Comparison of ENCODE assay signal across 27 mouse cellular contexts in the genomic region with DNA sequence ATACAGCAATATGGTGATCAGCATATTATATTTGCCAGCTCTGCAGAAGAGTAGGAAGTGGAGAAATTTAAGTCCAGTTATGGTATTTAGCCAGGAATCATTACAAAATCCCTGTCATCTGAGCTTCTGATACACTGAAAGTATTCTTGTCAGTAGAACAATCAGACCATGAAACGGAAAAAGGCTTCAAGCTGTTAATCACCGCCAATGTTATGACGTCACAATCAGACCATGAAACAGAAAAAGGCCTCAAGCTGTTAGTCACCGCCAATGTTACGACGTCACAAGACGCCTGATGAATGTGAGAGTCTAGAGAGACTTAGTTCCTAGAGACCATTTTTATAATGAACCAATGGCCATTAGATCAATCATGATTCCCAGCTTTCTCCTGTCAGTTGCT. TPM values are rescaled to one million over a fixed set of nuclear protein-coding genes. Genes with fewer than 3 reads are reported as not detected.
DNase-seq lines count a peak whose midpoint lies in the region; ATAC-seq and TF ChIP-seq lines count a peak whose summit lies in the region.
"Had no signal": no experiment of that assay in that cellular context is flagged by ENCODE, and none has a peak within 500 bp of the region (broad histone marks: within the 10 kb centered on the region; RNA-seq: fewer than 3 reads in every experiment).

No protein-coding gene starts in this region.

- H3K9ac ChIP-seq in forebrain, postnatal 0 days = no peak overlapping the region
- no peak overlapping the region for H3K9ac ChIP-seq in forebrain, embryonic 16.5 days (replicated peaks; ENCODE audit: low read depth, low read length)
- H3K9ac ChIP-seq in midbrain, embryonic 14.5 days (replicated peaks; ENCODE audit: low read length) = no peak overlapping the region
- no peak overlapping the region for H3K9ac ChIP-seq in midbrain, embryonic 11.5 days (ENCODE audit: low read length)
- H3K9ac ChIP-seq: embryonic facial prominence, embryonic 13.5 days; forebrain, embryonic 15.5 days; heart, embryonic 13.5 days; hindbrain, embryonic 12.5 days; limb, embryonic 13.5 days; liver, embryonic 12.5 days; midbrain, embryonic 15.5 days; neural tube, embryonic 15.5 days had no signal

- no peaks in the 10 kb centered on the region for H3K9me3 ChIP-seq in forebrain, postnatal 0 days (ENCODE audit: low read length)
- no peaks in the 10 kb centered on the region for H3K9me3 ChIP-seq in forebrain, embryonic 16.5 days (ENCODE audit: control insufficient read depth, low read length)
- no peaks in the 10 kb centered on the region for H3K9me3 ChIP-seq in midbrain, embryonic 14.5 days (ENCODE audit: control insufficient read depth, low read length)
- no peaks in the 10 kb centered on the region for H3K9me3 ChIP-seq in midbrain, embryonic 11.5 days (ENCODE audit: control insufficient read depth, low read length)
- H3K9me3 ChIP-seq: embryonic facial prominence, embryonic 13.5 days; forebrain, embryonic 15.5 days; heart, embryonic 13.5 days; hindbrain, embryonic 12.5 days; limb, embryonic 13.5 days; liver, embryonic 12.5 days; midbrain, embryonic 15.5 days; neural tube, embryonic 15.5 days had no signal

- no peak overlapping the region for H3K4me3 ChIP-seq in forebrain, postnatal 0 days (ENCODE audit: low read depth, low read length)
- no peak overlapping the region for H3K4me3 ChIP-seq in forebrain, embryonic 16.5 days (replicated peaks; ENCODE audit: low read length)
- no peak overlapping the region for H3K4me3 ChIP-seq in midbrain, embryonic 14.5 days (replicated peaks; ENCODE audit: low read depth, low read length)
- H3K4me3 ChIP-seq in midbrain, embryonic 11.5 days (ENCODE audit: low read depth, low read length) = no peak overlapping the region
- H3K4me3 ChIP-seq: embryonic facial prominence, embryonic 13.5 days; forebrain, embryonic 15.5 days; heart, embryonic 13.5 days; hindbrain, embryonic 12.5 days; limb, embryonic 13.5 days; liver, embryonic 12.5 days; midbrain, embryonic 15.5 days; neural tube, embryonic 15.5 days had no signal

- intact Hi-C loops in gastrocnemius, postnatal 36 days (cut with DNase I) = no loop called here

- H3K4me1 ChIP-seq in forebrain, postnatal 0 days (ENCODE audit: insufficient read depth) = no peaks in the 10 kb centered on the region
- no peaks in the 10 kb centered on the region for H3K4me1 ChIP-seq in forebrain, embryonic 16.5 days (replicated peaks; ENCODE audit: control insufficient read depth, insufficient read depth, low read length)
- no peaks in the 10 kb centered on the region for H3K4me1 ChIP-seq in midbrain, embryonic 14.5 days (ENCODE audit: control insufficient read depth, insufficient read depth, low read length)
- no peaks in the 10 kb centered on the region for H3K4me1 ChIP-seq in midbrain, embryonic 11.5 days (ENCODE audit: control insufficient read depth, insufficient read depth, low read length)
- H3K4me1 ChIP-seq: embryonic facial prominence, embryonic 13.5 days; forebrain, embryonic 15.5 days; heart, embryonic 13.5 days; hindbrain, embryonic 12.5 days; limb, embryonic 13.5 days; liver, embryonic 12.5 days; midbrain, embryonic 15.5 days; neural tube, embryonic 15.5 days had no signal

- TF ChIP-seq CTCF in forebrain, postnatal 0 days (IDR thresholded peaks at IDR 0.05; ENCODE audit: low read depth) = no peak

- no peak overlapping the region for H3K4me2 ChIP-seq in forebrain, postnatal 0 days (ENCODE audit: low read depth)
- H3K4me2 ChIP-seq in forebrain, embryonic 16.5 days (ENCODE audit: low read length) = no peak overlapping the region
- no peak overlapping the region for H3K4me2 ChIP-seq in midbrain, embryonic 14.5 days (ENCODE audit: low read length)
- H3K4me2 ChIP-seq in midbrain, embryonic 11.5 days = no peak overlapping the region
- H3K4me2 ChIP-seq: embryonic facial prominence, embryonic 13.5 days; forebrain, embryonic 15.5 days; heart, embryonic 13.5 days; hindbrain, embryonic 12.5 days; limb, embryonic 13.5 days; liver, embryonic 12.5 days; midbrain, embryonic 15.5 days; neural tube, embryonic 15.5 days had no signal

- H3K27ac ChIP-seq in forebrain, postnatal 0 days (ENCODE audit: low read depth, low read length) = no peak overlapping the region
- no peak overlapping the region for H3K27ac ChIP-seq in forebrain, embryonic 16.5 days (ENCODE audit: low read length)
- H3K27ac ChIP-seq in midbrain, embryonic 14.5 days (replicated peaks; ENCODE audit: low read depth, low read length) = no peak overlapping the region
- H3K27ac ChIP-seq in midbrain, embryonic 11.5 days (ENCODE audit: low read depth, low read length) = no peak overlapping the region
- H3K27ac ChIP-seq: embryonic facial prominence, embryonic 13.5 days; forebrain, embryonic 15.5 days; heart, embryonic 13.5 days; hindbrain, embryonic 12.5 days; kidney, postnatal 0 days; limb, embryonic 13.5 days; liver, embryonic 12.5 days; midbrain, embryonic 15.5 days; neural tube, embryonic 15.5 days; stomach, postnatal 0 days had no signal

- peak; percentile 9 for DNase-seq in forebrain, postnatal 0 days
- DNase-seq in midbrain, embryonic 14.5 days = peak; percentile 27
- no peak for DNase-seq in midbrain, embryonic 11.5 days (ENCODE audit: low spot score, missing footprints)
- peak; percentile 12 for DNase-seq in embryo, embryonic 10.5 days (ENCODE audit: low spot score)
- no peak for DNase-seq in gastrocnemius, postnatal 36 days
- DNase-seq: adrenal gland, postnatal 10 days; cerebellum, adult 9-10 months; gastrocnemius, postnatal 14 days; heart, adult 18-20 months; heart, postnatal 14 days; kidney, adult 18-20 months; layer of hippocampus, adult 9-11 months; lung, adult 2 months had no signal

- 40% methylated on average over 7 of the region's 7 CpGs for WGBS in forebrain, postnatal 0 days
- 41% methylated on average over 7 of the region's 7 CpGs for WGBS in forebrain, embryonic 16.5 days
- WGBS in midbrain, embryonic 14.5 days = 39% methylated on average over 7 of the region's 7 CpGs
- whole genome bisulfite sequencing in midbrain, embryonic 11.5 days = 70% methylated on average over 7 of the region's 7 CpGs

- ATAC-seq in forebrain, postnatal 0 days = no peak
- ATAC-seq in forebrain, embryonic 16.5 days = no peak
- ATAC-seq in midbrain, embryonic 14.5 days (ENCODE audit: low FRiP score, low TSS enrichment) = no peak
- no peak for ATAC-seq in midbrain, embryonic 11.5 days (ENCODE audit: low FRiP score)
- ATAC-seq in inflammation-experienced regulatory T-cells, adult 6 months = no peak
- ATAC-seq: activated CD4-positive, CD25-positive, alpha-beta regulatory T cell, adult 4 months; forebrain, embryonic 15.5 days; liver, embryonic 12.5 days; midbrain, embryonic 15.5 days; Patski had no signal

- no peaks in the 10 kb centered on the region for H3K36me3 ChIP-seq in forebrain, postnatal 0 days (ENCODE audit: insufficient read depth)
- no peaks in the 10 kb centered on the region for H3K36me3 ChIP-seq in forebrain, embryonic 16.5 days (ENCODE audit: control insufficient read depth, insufficient read depth)
- H3K36me3 ChIP-seq in midbrain, embryonic 14.5 days (ENCODE audit: control insufficient read depth, insufficient read depth, low read length) = no peaks in the 10 kb centered on the region
- no peaks in the 10 kb centered on the region for H3K36me3 ChIP-seq in midbrain, embryonic 11.5 days (ENCODE audit: control insufficient read depth, insufficient read depth, low read length)
- H3K36me3 ChIP-seq: embryonic facial prominence, embryonic 13.5 days; forebrain, embryonic 15.5 days; heart, embryonic 13.5 days; hindbrain, embryonic 12.5 days; limb, embryonic 13.5 days; liver, embryonic 12.5 days; midbrain, embryonic 15.5 days; neural tube, embryonic 15.5 days had no signal

- no peaks in the 10 kb centered on the region for H3K27me3 ChIP-seq in forebrain, postnatal 0 days (ENCODE audit: insufficient read depth, low read length)
- H3K27me3 ChIP-seq in forebrain, embryonic 16.5 days (replicated peaks; ENCODE audit: control insufficient read depth, insufficient read depth, low read length) = no peaks in the 10 kb centered on the region
- H3K27me3 ChIP-seq in midbrain, embryonic 14.5 days (ENCODE audit: control insufficient read depth, insufficient read depth, low read length) = no peaks in the 10 kb centered on the region
- no peaks in the 10 kb centered on the region for H3K27me3 ChIP-seq in midbrain, embryonic 11.5 days (ENCODE audit: control insufficient read depth, insufficient read depth, low read length)
- H3K27me3 ChIP-seq: embryonic facial prominence, embryonic 13.5 days; forebrain, embryonic 15.5 days; heart, embryonic 13.5 days; hindbrain, embryonic 12.5 days; limb, embryonic 13.5 days; liver, embryonic 12.5 days; midbrain, embryonic 15.5 days; neural tube, embryonic 15.5 days had no signal

RNA-seq across cellular contexts. Expression of a gene that starts 59.4 kb away (rescaled TPM):
- total RNA-seq in forebrain, postnatal 0 days (2014; rRNA removed) = 348 and 376 TPM in 2 replicates
- 99.8 and 242 TPM in 2 replicates for polyA plus RNA-seq in forebrain, postnatal 0 days (2015; fragmentation: Nextera tagmentation; extraction: Ambion mirVana)
- polyA plus RNA-seq in forebrain, embryonic 16.5 days (2015; fragmentation: Nextera tagmentation; extraction: Ambion mirVana) = 156 and 198 TPM in 2 replicates
- 171 and 172 TPM in 2 replicates for polyA plus RNA-seq in midbrain, embryonic 14.5 days (2014; fragmentation: Nextera tagmentation; extraction: Ambion mirVana)
- polyA plus RNA-seq in midbrain, embryonic 11.5 days (2014; fragmentation: Nextera tagmentation; extraction: Ambion mirVana) = 16.5 and 18.1 TPM in 2 replicates
- under 1 TPM in 2 of 3 experiments, not detected in 1; 0.11 to 0.81 TPM for polyA plus RNA-seq in inflammation-experienced regulatory T-cells, adult 6 months (2017; shearing (Covaris generic))
- under 1 TPM; 0.38 to 0.49 TPM for total RNA-seq in gastrocnemius, postnatal 36 days (2021)
- polyA plus RNA-seq: Patski had no signal

Comparison
In these comparisons a context has a peak if more than half of its experiments do, and no peak if none do; other contexts are left out.
1. DNase-seq: peak in forebrain, postnatal 0 days (single experiment), midbrain, embryonic 14.5 days (single experiment) and embryo, embryonic 10.5 days (single experiment); none in midbrain, embryonic 11.5 days (single experiment) and gastrocnemius, postnatal 36 days (0 of 2).